Mouse (Mus musculus): ENCODE data around the gene Krtap11-1. TPM values are rescaled to one million over a fixed set of nuclear protein-coding genes. Genes with fewer than 3 reads are reported as not detected.

Gene Krtap11-1
- polyA plus RNA-seq, 1 experiment from 2014 or later = not detected

DNA sequence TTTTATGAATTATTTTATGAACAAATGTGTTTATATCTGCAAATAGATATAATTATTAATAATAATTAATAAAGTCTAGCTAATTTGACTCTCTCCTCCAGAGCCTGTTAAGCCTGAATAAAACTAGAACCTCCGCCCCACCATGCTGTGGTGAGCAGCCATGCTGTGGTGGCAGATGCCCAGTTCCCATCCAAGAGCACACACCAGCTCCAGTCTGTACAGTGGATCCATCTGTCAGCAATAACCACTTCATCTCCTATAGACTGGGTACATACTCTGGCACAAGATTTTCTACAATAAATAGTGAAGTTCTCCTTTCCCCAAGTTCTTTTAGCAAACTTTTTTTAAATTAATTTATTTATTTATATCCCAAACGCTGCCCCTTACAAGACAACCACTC, 10.7 kb upstream of the Krtap11-1 start:
- no peak for ATAC-seq

DNA sequence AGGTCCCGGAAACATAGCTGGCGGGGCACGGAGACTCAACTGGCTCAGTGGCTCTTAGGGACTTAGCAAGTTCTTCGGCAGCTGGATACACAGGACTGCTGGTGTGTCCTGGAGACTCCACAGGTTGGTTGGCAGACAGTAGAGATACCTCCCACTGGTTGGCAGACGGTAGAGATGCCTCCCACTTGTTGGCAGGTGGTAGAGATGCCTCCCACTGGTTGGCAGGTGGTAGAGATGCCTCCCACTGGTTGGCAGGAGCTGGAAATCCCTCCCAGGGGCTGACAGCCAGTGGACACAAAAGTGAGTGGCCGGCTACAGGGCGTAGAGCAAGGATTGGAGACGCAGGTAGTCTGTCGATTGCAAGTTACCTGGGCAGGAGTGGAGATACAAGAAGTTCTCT, 467 bp downstream of the Krtap11-1 start:
- WGBS = 84% methylated on average over 9 of the region's 9 CpGs
- Histone ChIP-seq H3K4me2 (ENCODE audit: low read depth, low read length) (no peak overlapping the region), H3K36me3 (ENCODE audit: control insufficient read depth, insufficient read depth, low read length) (no peaks in the 10 kb centered on the region), H3K4me1 (ENCODE audit: control insufficient read depth, insufficient read depth, low read length) (no peaks in the 10 kb centered on the region), H3K27me3 (replicated peaks; ENCODE audit: control insufficient read depth, insufficient read depth, low read length) (no peaks in the 10 kb centered on the region), H3K27ac (ENCODE audit: low read length) (no peak overlapping the region), H3K4me3 (ENCODE audit: low read length) (no peak overlapping the region), H3K9me3 (ENCODE audit: control insufficient read depth, low read length) (no peaks in the 10 kb centered on the region), H3K9ac (ENCODE audit: low read depth, low read length) (no peak overlapping the region)
- ATAC-seq = no peak

More for the DNA sequence above, 10.7 kb upstream of the Krtap11-1 start:
- Histone ChIP-seq H3K4me3 (ENCODE audit: low read length) (no peak overlapping the region), H3K4me1 (ENCODE audit: control insufficient read depth, insufficient read depth, low read length) (no peaks in the 10 kb centered on the region), H3K36me3 (ENCODE audit: control insufficient read depth, insufficient read depth, low read length) (no peaks in the 10 kb centered on the region), H3K9me3 (ENCODE audit: control insufficient read depth, low read length) (no peaks in the 10 kb centered on the region), H3K4me2 (ENCODE audit: low read depth, low read length) (no peak overlapping the region), H3K27ac (ENCODE audit: low read length) (no peak overlapping the region), H3K9ac (ENCODE audit: low read depth, low read length) (no peak overlapping the region), H3K27me3 (replicated peaks; ENCODE audit: control insufficient read depth, insufficient read depth, low read length) (no peaks in the 10 kb centered on the region)
- WGBS = 85% methylated on average over 2 of the region's 2 CpGs

DNA sequence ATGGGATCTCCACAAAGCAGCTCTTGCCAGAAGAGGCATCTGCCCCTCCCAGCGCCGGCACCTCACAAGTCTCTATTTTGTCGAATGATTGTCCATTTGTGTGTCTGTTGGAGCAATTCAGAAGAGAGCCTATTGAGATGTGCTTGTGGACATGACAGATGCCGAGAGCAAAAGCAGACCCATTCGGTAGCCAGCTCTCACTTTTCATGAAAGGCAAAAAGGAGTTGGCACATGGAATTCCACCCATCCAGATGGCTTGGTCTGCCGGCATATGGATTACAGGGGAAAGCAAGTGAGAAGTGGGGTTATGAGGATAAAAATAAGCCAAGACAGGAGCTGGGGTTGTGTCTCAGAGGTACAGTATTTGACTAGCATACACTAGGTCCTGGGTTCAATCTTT, 1.8 kb downstream of the Krtap11-1 start:
- Histone ChIP-seq H3K9me3 (ENCODE audit: control insufficient read depth, low read length) (no peaks in the 10 kb centered on the region), H3K4me2 (ENCODE audit: low read depth, low read length) (no peak overlapping the region), H3K27ac (ENCODE audit: low read length) (no peak overlapping the region), H3K4me3 (ENCODE audit: low read length) (no peak overlapping the region), H3K9ac (ENCODE audit: low read depth, low read length) (no peak overlapping the region), H3K27me3 (replicated peaks; ENCODE audit: control insufficient read depth, insufficient read depth, low read length) (no peaks in the 10 kb centered on the region), H3K4me1 (ENCODE audit: control insufficient read depth, insufficient read depth, low read length) (no peaks in the 10 kb centered on the region), H3K36me3 (ENCODE audit: control insufficient read depth, insufficient read depth, low read length) (no peaks in the 10 kb centered on the region)
- 66% methylated on average over 6 of the region's 6 CpGs for WGBS
- no peak for ATAC-seq

DNA sequence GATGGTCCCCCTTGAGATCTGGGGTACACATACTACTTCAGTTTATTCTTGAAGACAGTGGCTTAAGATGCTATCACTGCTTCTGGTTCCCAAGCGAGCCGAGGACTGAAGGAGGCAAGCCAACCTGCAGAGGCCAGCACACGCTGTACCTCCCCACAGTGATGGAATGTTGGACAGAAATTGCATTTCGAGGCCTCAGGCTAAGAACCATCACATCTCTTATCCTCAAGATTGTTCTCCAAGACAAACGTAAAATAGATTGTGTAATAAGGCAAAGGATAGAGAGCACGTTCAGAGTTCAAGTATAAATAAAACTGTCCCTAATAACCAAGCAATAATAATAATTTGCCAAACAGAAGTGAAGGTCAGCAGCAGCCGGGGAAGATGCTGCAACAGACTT, 2.8 kb downstream of the Krtap11-1 start:
- no peak for ATAC-seq
- Histone ChIP-seq H3K4me1 (ENCODE audit: control insufficient read depth, insufficient read depth, low read length) (no peaks in the 10 kb centered on the region), H3K9me3 (ENCODE audit: control insufficient read depth, low read length) (no peaks in the 10 kb centered on the region), H3K9ac (ENCODE audit: low read depth, low read length) (no peak overlapping the region), H3K4me2 (ENCODE audit: low read depth, low read length) (no peak overlapping the region), H3K4me3 (ENCODE audit: low read length) (no peak overlapping the region), H3K27me3 (replicated peaks; ENCODE audit: control insufficient read depth, insufficient read depth, low read length) (no peaks in the 10 kb centered on the region), H3K27ac (ENCODE audit: low read length) (no peak overlapping the region), H3K36me3 (ENCODE audit: control insufficient read depth, insufficient read depth, low read length) (no peaks in the 10 kb centered on the region)
- WGBS = 66% methylated on average over 7 of the region's 7 CpGs

DNA sequence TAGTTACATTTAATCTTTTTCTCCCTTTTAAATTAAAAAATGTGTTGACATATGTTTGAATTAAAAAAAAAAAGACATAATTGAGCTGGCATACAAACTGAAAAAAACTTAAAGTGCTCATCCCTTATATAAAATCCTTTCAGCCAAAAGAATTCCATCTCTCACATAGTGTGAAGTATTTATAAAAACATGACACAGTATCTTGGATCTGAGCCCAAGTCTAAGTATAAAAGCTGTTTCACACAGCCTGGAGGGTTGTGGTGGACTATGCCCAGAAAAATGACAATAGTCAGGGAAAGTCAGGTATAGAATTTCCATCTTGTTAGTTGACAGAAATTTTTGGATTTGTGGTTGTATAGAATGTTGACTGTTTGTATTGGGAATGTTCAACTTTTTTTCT, 20.7 kb downstream of the Krtap11-1 start:
- Histone ChIP-seq H3K9ac (ENCODE audit: low read depth, low read length) (no peak overlapping the region), H3K27me3 (replicated peaks; ENCODE audit: control insufficient read depth, insufficient read depth, low read length) (no peaks in the 10 kb centered on the region), H3K4me3 (ENCODE audit: low read length) (no peak overlapping the region), H3K9me3 (ENCODE audit: control insufficient read depth, low read length) (no peaks in the 10 kb centered on the region), H3K4me2 (ENCODE audit: low read depth, low read length) (no peak overlapping the region), H3K27ac (ENCODE audit: low read length) (no peak overlapping the region), H3K4me1 (ENCODE audit: control insufficient read depth, insufficient read depth, low read length) (no peaks in the 10 kb centered on the region), H3K36me3 (ENCODE audit: control insufficient read depth, insufficient read depth, low read length) (no peaks in the 10 kb centered on the region)
- no peak for ATAC-seq

DNA sequence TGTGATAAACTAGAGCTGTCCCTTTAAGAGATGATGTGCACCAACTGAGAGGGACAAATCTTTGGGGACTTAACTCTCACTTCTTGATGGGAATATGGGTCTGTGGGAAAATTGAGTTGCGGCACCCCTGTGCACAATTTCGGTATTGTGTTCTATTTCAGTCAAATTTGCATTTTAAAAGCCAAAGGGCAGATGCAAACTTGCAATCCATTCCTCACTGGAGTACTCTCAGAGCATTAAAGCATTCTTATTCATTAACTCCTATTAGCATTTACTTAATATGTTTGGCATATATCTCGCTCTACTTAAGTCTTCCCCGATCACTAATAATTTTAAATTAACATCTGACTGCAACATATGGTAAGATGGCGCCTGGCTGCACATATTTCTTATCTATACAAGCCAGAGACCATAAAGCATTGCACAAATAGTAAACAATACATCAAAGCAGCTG, 32.9 kb downstream of the Krtap11-1 start:
- H3K9ac ChIP-seq (ENCODE audit: low read depth, low read length) = no peak overlapping the region
- no peak for ATAC-seq
- no peaks in the 10 kb centered on the region for H3K9me3 ChIP-seq (ENCODE audit: control insufficient read depth, low read length)
- H3K36me3 ChIP-seq (ENCODE audit: control insufficient read depth, insufficient read depth, low read length) = no peaks in the 10 kb centered on the region
- H3K27ac ChIP-seq (ENCODE audit: low read length) = no peak overlapping the region
- no peaks in the 10 kb centered on the region for H3K27me3 ChIP-seq (replicated peaks; ENCODE audit: control insufficient read depth, insufficient read depth, low read length)
- no peak overlapping the region for H3K4me3 ChIP-seq (ENCODE audit: low read length)
- H3K4me1 ChIP-seq (ENCODE audit: control insufficient read depth, insufficient read depth, low read length) = no peaks in the 10 kb centered on the region
- WGBS = 68% methylated on average over 5 of the region's 5 CpGs
- H3K4me2 ChIP-seq (ENCODE audit: low read depth, low read length) = no peak overlapping the region

DNA sequence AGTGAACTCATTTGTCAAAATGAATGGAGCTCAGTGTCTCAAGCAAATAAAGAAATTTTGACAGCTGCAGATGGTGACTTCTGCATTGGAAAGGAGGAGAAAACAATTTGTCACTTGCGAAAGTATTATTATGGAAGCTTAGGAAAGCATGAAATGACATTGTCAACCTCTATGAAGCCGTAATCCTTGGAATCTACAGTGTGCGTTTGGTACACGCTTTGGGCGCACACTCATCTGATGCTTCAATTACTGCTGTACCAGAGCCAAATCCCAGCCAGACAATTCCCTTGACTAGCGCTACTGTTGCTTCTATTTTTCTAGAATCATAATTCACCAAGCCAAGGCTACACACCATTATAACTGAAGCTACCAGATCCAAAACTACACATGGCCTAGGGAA, 33.6 kb downstream of the Krtap11-1 start:
- no peaks in the 10 kb centered on the region for H3K4me1 ChIP-seq (ENCODE audit: control insufficient read depth, insufficient read depth, low read length)
- whole genome bisulfite sequencing = 90% methylated on average over 6 of the region's 6 CpGs
- no peak for ATAC-seq

DNA sequence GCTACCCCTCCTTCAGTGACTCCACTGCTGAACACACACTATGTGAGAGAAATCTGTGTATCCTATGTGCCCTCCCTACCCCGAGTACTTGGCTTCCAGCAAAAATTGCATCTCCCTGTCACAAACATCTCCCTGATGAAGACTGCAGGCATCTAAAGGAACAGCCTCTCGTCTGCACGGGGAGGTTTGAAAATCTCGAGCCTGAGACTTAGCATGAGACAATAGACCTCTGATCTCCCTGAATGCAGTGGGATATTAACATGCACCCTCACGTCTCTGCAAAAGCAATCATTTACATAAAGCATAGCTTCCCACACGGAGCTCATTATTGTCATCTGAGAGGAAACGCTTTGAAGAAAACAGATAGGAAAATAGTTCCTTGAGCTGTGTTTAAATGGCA, 40.4 kb downstream of the Krtap11-1 start:
- Histone ChIP-seq H3K9me3 (ENCODE audit: control insufficient read depth, low read length) (no peaks in the 10 kb centered on the region), H3K27ac (ENCODE audit: low read length) (no peak overlapping the region), H3K27me3 (replicated peaks; ENCODE audit: control insufficient read depth, insufficient read depth, low read length) (no peaks in the 10 kb centered on the region), H3K9ac (ENCODE audit: low read depth, low read length) (no peak overlapping the region), H3K36me3 (ENCODE audit: control insufficient read depth, insufficient read depth, low read length) (no peaks in the 10 kb centered on the region), H3K4me2 (ENCODE audit: low read depth, low read length) (no peak overlapping the region), H3K4me3 (ENCODE audit: low read length) (no peak overlapping the region), H3K4me1 (ENCODE audit: control insufficient read depth, insufficient read depth, low read length) (no peaks in the 10 kb centered on the region)
- ATAC-seq = no peak
- 36% methylated on average over 7 of the region's 7 CpGs for WGBS

More for the DNA sequence above, 33.6 kb downstream of the Krtap11-1 start:
- no peak overlapping the region for H3K9ac ChIP-seq (ENCODE audit: low read depth, low read length)
- H3K27ac ChIP-seq (ENCODE audit: low read length) = no peak overlapping the region
- H3K4me2 ChIP-seq (ENCODE audit: low read depth, low read length) = no peak overlapping the region
- H3K36me3 ChIP-seq (ENCODE audit: control insufficient read depth, insufficient read depth, low read length) = no peaks in the 10 kb centered on the region
- no peaks in the 10 kb centered on the region for H3K27me3 ChIP-seq (replicated peaks; ENCODE audit: control insufficient read depth, insufficient read depth, low read length)
- H3K9me3 ChIP-seq (ENCODE audit: control insufficient read depth, low read length) = no peaks in the 10 kb centered on the region
- H3K4me3 ChIP-seq (ENCODE audit: low read length) = no peak overlapping the region

DNA sequence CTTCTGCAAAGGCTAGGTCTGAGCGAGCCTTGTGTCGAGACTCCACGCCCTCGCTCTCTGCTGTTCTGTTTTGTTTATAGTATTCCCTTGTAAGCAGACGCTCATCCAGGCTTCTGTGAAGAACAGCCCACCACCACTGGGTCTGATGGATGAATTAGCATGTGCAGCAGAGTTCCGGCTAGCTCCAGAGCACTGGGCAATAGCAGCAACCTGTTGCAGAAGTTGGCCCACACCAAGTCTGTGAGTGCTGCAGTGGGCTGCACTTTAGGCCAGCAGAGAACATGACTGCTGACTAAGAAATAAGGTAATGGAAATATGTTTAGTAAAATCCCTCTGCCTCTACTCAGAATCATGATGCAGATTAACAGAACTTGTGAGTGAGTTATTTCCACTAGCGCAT, 41.1 kb downstream of the Krtap11-1 start:
- Histone ChIP-seq H3K4me1 (ENCODE audit: control insufficient read depth, insufficient read depth, low read length) (no peaks in the 10 kb centered on the region), H3K9ac (ENCODE audit: low read depth, low read length) (no peak overlapping the region), H3K27me3 (replicated peaks; ENCODE audit: control insufficient read depth, insufficient read depth, low read length) (no peaks in the 10 kb centered on the region), H3K27ac (ENCODE audit: low read length) (no peak overlapping the region), H3K9me3 (ENCODE audit: control insufficient read depth, low read length) (no peaks in the 10 kb centered on the region), H3K36me3 (ENCODE audit: control insufficient read depth, insufficient read depth, low read length) (no peaks in the 10 kb centered on the region), H3K4me2 (ENCODE audit: low read depth, low read length) (no peak overlapping the region), H3K4me3 (ENCODE audit: low read length) (no peak overlapping the region)
- 44% methylated on average over 7 of the region's 7 CpGs for WGBS
- no peak for ATAC-seq

DNA sequence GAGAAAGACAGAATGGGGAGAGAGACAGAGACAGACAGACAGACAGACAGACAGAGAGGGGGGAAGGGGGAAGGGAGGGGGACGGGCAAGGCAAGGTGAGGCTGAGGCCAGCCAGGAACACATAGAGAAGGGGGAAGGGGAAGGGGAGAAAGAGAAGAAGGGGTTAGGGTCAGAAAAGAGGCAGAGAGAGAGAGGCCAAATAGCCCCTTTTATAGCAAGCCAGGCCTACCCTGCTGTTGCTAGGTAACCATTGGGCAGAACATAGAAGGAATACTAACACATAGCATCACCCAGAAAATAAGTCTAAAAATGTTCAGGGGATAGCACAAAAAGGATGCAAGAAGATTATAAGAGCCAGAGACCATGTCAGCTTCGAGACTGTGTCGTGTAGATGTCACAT, 42.6 kb downstream of the Krtap11-1 start:
- H3K36me3 ChIP-seq (ENCODE audit: control insufficient read depth, insufficient read depth, low read length) = no peaks in the 10 kb centered on the region
- H3K27ac ChIP-seq (ENCODE audit: low read length) = no peak overlapping the region
- ATAC-seq = no peak
- H3K4me2 ChIP-seq (ENCODE audit: low read depth, low read length) = no peak overlapping the region
- H3K9me3 ChIP-seq (ENCODE audit: control insufficient read depth, low read length) = no peaks in the 10 kb centered on the region
- H3K4me1 ChIP-seq (ENCODE audit: control insufficient read depth, insufficient read depth, low read length) = no peaks in the 10 kb centered on the region
- 81% methylated on average over 3 of the region's 3 CpGs for WGBS
- H3K9ac ChIP-seq (ENCODE audit: low read depth, low read length) = no peak overlapping the region
- H3K4me3 ChIP-seq (ENCODE audit: low read length) = no peak overlapping the region
- H3K27me3 ChIP-seq (replicated peaks; ENCODE audit: control insufficient read depth, insufficient read depth, low read length) = no peaks in the 10 kb centered on the region

Data from intestine, embryonic 16.5 days (tissue).